Mouse (Mus musculus) kidney, postnatal 25 days (tissue): ENCODE results near the gene Prr7.
"Not testable (repeated sequence)": the region's sequence is repeated elsewhere in the genome, so short reads cannot be mapped to it uniquely, and the experiment has no call there.

ENCODE experiments used
- DNase-seq, 2 experiments: peaks; one replicate each; pipeline ENCODE4 v3.0.0; 2021; ENCODE audit warnings: mixed read lengths in 2 of 2

The Prr7 gene

DNA sequence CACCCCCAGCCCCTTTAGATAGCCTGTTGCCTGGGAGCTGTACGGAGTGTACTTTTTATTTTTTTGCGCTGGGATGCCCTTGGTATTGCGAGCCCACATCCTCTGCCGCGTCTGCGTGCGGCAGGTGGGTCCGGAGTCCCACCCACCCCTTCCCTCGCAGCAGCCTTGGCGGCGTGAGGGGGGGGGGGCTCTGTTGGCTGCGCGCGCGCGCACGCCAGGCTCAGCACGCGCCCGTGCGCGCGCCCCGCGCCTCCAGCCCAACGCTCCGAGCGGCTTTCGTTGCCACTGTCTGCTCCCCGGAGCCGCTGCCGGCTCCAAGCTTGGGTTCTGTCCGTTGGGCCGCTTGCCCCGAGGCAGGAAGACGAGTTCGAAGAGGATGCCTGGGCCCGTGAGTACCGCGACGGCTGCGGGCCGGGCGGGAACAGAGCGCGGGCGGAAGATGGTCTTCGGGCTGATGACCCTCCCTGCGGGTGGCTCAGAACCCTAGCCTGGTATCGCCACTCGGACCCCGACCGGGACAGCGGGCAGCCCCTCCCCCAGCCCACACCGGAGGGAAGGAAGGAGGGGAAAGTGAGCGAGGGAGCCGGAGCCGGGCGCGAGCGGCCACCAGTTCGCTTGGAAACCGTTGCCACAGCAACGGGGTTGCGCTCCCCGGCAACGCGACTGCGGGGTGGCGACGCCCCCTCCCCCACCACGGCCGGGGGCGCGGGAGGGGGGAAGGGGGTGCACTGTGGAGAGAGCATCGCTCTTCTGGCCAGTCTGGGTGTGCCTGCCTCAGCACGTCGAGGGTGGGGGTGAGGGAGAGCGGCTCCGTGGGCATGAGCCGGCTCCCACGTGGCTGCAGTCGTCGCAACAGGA lies at the start of gene Prr7:
Gene Prr7 (plus strand): TSS at position 241 of the 858 bp plus-strand sequence.
- DNase-seq = peak; percentile 35 to 58

DNA sequence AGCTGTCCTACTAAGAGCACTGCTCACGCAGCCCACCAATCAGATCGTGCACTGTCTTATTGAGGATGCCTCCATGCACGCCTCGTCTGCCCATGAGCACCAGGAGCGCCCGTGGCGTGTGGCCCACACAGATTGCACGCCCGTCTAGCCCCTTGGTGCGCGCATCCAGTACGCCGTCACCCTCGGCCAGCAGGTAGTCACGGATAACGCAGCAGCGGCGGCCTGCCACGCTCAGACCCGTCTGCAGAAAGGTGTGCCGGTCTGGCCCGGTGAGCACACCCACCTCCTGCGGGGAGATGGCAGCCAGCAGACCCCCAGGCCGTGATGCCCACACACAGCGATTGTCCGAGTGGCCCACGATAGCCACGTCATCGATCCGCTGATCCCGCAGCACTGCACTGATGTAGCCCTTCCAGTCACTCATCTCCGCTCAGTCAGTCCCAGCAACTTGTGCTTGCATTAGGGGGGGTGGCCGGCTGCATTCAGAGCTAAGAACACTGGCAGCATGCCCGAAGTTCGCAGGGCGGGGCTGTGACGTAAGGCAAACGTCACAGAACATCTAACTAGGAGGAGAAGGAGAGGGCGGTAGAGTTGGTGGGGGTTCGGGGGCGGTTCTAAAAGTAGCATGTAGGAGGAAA lies 49.2 kb upstream of the Prr7 start, which contains the start of gene Pfn3:
Gene Pfn3 (minus strand): TSS at position 490 of the 638 bp plus-strand sequence.
- peak; percentile 91 to 93 for DNase-seq

DNA sequence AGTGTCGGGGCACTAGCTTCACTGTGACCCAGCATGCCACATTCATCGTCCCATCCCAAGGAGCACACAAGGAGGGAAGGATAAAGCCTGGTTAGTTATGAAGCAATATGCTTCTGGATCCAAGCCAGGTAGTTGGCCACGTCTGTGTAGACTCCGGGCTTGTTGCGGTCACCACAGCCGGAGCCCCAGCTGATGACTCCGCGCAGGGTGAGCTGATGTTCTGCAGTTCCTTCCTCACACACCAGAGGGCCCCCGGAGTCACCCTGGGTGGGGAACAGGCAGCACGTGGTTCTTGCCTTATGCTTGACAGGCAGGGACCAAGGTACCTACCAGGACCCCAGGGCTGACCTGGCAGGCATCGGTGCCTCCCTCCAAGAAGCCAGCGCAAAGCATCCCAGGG lies 46.1 kb upstream of the Prr7 start:
- peak; percentile 89 to 92 for DNase-seq

DNA sequence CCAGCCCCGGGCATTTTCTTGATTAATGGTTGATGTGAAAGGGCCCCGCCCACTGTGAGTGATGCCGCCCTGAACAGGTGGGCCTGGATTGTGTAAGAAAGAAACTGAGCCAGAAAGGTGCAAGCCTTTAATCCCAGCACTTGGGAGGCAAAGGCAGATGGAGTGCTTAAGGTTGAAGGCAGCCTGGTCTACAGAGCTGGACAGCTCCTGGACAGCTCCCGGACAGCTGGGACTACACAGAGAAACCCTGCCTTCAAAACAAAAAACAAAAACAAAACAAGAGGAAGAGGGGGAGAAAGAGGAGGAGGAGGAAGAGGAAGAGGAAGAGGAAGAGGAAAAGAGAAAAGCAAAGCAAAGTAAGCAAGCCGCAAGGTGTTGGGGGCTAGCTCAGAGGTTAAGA lies 44.9 kb upstream of the Prr7 start:
- peak in 1 of 2 experiments; percentile 41 for DNase-seq

DNA sequence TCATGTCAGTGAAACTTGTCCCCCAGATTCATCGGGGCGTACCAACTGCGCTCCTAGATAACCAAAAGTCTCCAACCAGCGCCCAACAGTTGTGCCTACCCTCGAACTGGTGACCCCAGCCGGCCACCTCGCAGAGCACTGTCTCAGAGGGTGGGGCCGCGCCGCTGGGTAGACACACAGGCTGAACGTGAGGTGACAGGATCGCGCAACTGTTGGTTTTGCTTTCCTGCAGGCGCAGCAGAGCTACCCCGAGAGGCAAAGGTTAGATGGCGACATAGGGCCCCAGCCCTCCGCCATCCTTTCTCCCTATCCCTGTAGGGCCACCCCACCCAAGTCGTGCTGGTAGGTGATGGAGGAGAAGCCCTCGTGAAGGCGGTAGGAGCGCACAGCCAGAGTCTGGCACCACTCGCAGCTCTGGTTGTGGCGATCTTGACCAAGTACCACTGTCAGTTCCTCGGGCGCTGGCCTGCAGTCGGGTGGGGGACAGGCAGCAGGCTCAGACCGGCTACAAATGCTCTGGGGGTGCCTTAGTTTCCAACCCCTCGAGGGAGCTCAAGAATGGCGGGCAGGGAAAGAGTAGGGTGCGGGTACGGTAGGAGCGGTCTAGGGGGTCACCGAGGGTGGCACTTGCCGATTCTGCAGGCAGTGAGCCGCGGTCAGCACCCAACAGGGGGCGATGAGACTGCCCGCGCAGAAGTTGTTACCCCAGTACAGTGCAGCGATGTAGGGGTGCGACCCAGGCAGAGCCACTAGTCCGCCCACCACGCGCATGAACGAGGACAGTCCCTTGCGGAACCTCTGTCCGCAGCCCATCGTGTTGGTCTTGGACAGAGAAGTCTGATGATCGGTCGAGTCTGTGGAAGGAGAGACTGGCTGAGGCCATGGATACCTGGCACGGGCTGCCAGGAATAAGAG lies 43.8 kb upstream of the Prr7 start:
- DNase-seq = peak in 1 of 2 experiments; percentile 2

DNA sequence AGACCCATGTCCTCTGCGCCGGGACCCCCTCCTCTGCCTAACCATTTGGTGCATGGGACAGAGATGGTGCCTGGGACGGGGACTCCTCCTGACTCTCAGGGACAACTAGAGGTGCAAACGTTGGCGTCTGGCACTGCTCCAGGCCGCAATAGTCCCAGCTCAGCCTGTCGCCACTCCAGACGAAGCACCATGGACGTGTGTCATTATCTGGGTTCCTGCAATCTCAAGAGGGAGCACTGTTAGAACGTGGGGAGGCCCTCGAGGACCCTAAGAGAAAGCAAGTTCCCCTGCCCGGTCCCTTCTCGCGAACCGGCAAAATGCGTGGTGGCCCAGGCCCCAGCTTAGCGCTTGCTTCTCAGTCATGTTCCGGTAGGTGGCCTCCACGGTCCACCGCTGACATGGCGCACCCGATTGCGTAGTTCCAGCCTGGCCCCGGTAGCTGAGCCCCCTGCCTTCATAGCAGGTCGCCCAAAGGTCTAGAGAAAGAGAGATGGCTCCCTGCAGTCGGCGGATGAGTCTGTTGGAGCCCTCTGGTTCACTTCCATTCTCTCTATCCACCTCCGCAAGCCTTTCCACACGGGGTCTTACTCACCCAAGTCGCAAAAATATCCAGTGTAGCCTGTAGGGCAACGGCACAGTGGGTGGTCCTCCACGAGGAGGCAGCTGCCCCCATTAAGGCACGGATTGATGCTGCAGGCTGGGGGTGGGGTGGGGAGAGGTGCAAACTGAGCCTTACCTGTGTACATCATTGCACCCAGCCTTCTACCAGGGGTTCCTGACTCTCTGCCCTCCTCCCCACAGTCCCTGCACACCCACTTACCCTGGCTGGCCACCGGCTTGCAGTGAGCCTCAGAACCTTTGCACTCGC lies 42.9 kb upstream of the Prr7 start:
- DNase-seq = peak; percentile 74 to 80

DNA sequence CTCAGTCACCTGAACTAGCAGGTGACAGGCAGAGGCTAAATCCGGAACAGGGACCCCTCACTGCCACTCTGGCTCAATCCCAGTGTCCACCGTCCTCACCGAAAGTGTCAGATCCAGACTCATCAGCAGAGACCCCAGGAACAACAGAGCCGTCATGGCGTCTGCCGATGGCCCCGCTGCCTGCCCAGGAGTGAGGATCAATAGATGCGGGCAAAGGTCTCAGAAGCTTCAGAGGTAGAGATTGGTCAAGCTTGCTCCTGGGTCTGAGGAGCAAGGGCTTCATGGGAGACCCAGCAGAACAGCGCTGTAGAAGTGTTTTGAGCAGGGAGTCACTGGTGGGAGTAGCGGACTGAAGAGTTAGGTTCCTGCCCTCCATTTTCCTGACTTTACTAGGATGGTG lies 37.5 kb upstream of the Prr7 start, which contains the start of gene F12:
Gene F12 (minus strand): TSS at position 181 of the 400 bp plus-strand sequence.
- no peak for DNase-seq

DNA sequence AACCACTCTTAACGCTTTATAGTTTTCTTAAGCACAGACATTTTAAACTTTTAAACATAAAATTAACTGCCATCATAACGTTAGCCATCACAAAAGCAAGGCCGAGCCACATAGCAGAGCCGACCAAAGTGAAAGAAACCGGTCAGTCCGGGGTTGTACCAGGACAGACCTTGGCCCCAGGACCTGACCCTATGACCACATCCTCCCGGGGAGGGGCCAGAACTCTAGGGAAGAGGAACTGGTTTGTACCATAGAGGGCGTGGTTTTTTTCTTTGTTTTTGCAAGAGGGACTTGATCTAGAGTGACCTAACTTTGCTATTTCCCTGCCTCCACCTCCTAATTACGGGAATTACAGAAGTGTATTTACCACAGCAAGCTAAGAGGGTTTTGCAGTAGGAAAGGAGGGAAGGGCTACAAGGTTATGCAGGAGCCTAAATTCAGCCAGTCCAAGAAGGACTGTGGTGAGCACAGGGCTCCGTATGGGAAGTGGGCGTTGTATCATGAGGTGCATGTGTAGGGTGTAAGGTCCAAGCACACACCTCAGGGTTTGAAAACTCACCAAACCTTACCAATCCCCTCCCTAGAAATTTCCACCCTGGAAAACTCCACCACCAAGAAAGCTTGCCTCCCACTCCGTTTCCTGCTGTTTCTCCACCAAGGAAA lies 34.7 kb upstream of the Prr7 start:
- peak; percentile 76 to 89 for DNase-seq

DNA sequence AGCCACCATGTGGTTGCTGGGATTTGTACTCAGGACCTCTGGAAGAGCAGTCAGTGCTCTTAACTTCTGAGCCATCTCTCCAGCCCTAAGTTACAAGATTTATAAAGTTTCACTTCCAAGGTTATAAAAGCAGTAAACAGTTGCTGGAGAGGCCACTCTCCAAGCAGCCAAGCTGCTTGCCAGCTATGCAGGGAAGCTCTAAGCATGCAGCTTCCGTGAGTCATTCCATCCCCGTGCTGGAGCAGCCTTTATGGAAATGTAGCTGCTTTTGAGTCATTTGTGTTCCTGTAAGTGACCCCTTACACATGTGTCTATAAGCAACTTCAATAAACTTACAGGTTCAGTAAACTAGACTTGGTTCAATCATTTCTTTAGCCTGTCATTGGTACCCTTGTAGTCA lies 33.5 kb upstream of the Prr7 start:
- no peak for DNase-seq

DNA sequence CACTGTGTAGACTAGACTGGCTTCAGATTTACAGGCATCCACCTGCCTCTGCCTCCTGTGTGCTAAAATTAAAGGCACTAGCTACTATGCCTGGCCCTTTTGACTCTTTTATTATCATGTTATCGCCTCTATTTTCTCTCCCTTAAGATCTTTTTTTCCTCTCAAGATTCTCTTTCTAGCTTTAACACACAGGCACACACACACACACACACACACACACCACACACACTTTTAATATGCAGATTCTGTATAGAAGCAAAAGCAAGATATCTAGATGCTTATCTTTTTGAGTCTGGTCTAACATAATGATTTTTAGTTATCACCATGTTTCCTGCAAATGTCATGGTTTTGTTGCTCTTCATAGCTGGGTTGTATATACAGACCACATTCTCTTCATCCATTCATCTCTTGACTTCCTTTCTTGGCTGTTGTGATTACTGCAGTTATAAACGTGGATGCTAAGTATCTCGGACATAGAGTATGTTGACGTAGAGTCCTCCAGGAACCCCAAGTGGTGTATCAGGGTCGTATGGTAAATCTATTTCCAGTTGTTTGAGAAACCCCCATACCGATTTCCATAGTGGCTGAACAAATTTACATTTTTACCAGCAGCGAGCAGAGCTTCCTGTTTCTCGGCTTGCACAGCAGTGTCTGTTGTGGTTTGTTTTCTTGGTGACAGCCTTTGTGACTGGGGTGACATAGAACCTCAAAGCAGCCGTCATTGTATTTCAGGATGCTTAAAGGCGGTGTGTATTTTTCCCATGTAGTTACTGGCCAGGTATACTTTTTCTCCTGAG lies 32.0 kb upstream of the Prr7 start:
- no peak for DNase-seq

DNA sequence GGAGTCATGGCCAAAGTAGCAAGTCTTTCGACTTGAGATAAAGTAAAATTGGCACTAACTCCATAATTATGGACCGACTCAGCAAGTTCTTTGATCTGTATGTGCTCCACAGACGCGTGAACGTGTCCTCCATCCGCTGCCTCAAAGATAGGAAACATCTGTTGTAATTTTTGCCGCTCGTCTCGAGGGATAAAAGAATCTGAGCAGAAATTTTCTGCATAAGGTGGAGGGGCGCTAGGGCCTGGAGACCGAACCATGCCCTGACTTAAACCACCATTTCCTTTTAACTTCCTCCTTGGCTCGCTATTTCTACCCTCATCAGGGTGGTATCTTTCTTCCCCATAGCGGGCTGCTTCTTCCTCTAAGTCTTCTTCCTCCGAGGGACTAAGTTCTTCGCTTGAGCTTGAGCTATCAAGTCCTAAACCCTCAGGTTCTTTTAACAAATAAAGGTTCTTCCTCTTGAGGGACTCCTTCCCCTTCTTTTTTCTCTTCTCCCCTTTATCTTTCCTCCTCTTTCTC lies 26.9 kb upstream of the Prr7 start:
- DNase-seq = not testable (repeated sequence)

DNA sequence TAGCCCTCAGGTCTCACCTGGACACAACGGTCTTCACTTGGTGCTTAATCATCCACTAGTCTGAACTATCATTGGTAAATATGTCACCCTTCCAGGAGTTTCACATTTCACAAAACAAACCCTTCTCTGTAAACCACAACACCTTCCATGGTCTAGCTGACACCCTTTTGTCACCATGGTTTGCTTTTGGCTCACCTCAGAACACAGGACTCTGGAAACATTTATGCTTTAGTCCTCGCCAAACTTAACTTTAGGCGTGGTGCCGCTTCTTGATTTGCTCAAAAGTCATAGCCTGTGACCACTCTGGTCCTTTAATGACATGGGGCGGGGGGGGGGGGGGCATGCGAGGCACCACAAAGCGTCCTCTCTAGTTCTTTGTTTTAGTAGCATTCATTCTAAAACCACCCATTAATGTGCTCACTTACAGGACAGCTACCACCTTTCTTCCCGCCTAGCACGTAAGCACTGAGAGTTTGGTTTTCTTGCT lies 20.2 kb upstream of the Prr7 start:
- DNase-seq = no peak

DNA sequence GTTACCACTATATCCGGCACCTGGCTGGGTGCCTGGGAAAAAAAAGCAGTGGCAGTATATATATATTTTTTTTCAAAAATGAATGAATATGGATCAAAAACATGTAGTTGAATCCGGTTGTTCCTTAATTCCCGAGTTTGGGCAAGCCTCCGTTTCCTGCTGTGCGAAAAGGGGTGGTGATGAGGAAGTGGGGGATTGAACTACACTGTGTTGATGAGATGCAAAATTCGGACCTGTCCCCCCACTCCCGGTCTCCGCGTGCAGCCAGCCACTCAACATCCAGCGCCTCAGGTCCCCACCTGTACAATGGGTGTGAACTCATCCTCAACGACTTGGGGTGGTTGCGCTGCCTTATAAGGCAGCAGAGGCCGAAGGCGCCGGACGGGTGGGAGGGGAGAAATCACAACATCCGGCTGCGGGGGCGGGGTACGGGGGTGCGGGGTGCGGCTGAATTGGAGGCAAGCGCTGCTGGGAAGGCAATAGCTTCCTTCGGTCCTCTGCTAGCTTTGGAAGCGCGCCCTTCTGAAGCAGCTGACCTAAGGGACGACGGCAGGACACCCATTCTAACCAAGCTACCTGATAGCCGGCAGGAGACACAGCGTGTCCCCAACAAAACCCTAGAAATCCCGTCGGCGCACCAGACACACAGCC lies 19.7 kb upstream of the Prr7 start:
- peak in 1 of 2 experiments; percentile 93 for DNase-seq

DNA sequence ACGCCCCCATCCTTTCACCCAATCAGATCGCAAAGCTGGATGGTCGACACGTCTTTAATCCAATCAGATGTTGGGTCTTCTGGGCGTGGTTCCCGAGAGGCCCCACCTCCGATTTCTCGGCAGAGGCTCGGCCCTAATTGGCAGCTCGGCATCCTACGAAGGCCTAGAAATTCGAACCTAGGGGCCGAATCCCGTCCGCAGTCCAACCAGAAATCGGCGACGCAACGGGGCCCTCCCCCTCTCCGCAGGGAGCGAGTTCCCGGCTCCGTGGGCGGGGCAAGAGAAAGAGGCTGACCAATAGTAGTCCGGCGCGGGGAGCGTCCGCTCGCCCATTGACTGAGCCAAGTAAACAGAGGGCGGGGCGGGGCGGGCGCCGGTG lies 19.1 kb upstream of the Prr7 start, which contains the start of gene Grk6:
Gene Grk6 (plus strand): TSS at position 136 of the 379 bp plus-strand sequence.
- peak; percentile 99 to 100 for DNase-seq

DNA sequence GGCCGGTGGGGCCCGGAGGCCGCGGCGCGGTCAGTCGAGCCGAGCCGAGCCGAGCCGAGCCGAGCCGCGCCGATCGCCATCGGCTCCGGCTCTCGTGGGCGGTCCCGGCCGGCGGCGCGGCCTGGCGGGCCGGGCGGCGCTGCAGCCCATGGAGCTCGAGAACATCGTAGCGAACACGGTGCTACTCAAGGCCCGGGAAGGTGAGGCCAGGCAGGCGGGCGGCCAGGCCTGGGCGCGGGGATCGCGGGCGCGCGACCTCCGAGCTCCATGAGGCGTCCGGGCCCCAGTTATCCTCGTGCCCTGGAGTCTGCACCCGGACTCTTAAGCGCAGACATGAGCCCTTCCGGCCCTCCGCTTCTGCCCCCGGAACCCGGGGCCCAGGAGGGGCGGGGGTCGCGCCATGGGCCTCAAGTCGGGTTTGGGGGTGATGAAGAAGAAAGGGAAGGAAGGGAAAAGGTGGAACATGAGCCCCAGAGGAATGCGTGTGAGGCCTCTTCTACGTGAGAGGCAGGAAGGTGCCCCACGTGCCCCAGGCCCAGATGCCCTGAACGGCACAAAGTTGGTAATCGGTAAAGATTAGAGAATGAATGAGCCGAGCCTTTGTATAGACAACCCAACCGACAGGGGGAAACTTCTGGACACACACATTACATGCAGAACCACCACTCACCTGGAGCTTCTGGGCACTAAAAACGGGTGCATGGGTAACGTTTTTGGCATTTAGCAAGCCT lies 18.5 kb upstream of the Prr7 start:
- no peak for DNase-seq

DNA sequence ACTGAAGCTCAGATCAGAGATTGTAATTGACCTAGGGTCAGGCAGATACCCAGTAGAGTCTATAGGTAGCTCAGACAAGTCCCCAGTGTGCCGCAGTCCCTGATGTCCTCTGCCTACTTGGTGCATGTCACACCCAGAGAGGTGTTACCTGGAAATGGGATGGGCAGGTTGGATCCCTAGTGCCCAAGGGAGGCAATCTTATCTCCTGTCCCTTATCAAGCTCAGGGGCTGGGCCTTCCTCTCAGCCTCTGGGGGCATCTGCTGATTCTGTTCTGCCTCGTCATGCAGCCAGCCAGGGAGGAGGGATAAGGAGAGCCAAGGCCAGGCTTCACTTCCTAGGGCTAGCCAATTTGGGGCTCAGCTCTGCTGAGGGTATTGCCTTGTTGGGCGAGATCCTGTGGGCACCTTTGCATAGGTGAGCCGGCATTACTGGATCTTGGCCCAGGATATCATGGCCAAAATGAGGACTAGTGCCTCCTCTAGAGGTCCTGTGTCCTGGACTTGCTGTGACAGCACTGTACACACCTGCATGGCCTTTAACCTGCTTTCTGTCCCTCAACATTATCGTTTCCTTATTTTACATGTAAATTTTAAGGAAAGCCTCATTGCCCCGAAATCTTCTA lies 17.5 kb upstream of the Prr7 start:
- DNase-seq = no peak

DNA sequence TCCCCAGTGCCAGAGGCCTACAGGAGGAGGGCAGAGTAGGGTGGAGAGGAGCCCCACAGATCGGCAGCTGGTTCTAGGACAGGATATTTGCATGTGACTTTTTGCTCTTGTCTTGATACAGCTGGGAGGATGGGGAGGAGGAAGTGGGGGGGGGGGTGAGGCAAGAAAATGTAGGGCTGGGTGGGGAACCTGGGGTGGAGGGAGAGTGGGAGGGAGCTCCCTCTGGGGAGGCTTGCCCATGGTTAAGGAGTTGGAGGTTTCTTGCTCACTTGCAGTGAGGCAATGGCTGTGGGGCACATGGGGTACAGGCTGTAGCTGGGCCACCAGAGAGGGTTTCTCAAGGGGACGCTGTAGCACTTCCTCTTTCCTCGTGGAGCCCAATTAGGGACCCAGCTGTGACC lies 16.5 kb upstream of the Prr7 start:
- DNase-seq = no peak

DNA sequence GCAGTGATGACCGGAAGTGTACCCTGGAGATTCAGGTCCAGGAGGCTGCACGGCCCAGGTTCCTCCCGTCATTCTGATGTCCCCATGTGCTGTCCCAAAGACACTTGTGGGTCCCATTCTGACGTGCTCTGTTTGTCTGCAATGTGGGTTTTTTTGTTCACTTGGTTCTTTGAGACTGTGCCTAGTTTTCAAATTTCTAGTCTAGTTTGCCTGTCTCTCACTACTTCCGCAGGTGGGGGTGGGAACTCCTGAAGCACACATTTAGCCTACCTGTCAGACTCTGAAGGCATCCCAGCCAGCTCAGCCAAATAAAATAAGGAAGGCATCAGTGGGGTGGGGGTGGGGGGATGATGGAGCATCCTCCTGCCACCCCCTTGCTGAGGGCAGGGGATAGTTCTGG lies 15.9 kb upstream of the Prr7 start:
- DNase-seq = no peak
